Mouse (Mus musculus): ENCODE measurements around the gene Mettl15.

DNA sequence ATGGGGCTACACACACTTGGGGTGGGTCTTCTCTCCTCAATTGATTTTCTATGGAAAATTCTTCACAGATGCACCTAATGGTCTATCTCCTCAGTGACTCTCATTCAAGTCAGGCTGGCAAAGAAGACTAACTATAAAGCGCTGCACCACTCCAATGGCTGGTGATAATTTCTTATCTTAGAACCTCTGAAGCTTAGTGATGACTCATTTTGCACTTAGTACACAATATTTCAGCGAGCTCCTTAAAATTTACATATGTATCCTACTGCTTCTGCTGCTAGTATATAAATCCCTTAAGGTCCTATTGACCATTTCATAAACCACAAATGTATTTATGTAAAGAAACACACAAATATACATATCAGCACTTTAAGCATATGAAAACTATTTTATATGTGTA lies 136.1 kb downstream of the Mettl15 start:
- TF ChIP-seq CTCF (IDR thresholded peaks at IDR 0.05; ENCODE audit: borderline replicate concordance, insufficient read depth, low read depth, low read length) (no peak), POLR2A (IDR thresholded peaks at IDR 0.05; ENCODE audit: borderline replicate concordance, insufficient read depth, low read length) (no peak)

Data from cerebellum, adult 2 months (tissue).